Mouse (Mus musculus) embryonic facial prominence, embryonic 12.5 days (tissue): Measurements from ENCODE around the gene Rgl1. TPM values are rescaled to one million over a fixed set of nuclear protein-coding genes. Genes with fewer than 3 reads are reported as not detected.

Experiments used
- ATAC-seq: fragments of 200-750 bp; cut with Nextera tagmentation; 2 replicates; pipeline ENCODE4 v1.8.0; 2017; ENCODE audit not compliant: insufficient number of reproducible peaks, insufficient read depth, low FRiP score, low TSS enrichment
- H3K27ac ChIP-seq: fragments of 300-500 bp; sonication (generic); 2 replicates; pipeline ENCODE4 v1.5.1; 2016; ENCODE audit warnings: mild to moderate bottlenecking
- H3K27me3 ChIP-seq: fragments of 300-500 bp; sonication (generic); 2 replicates; pipeline ENCODE4 v1.6.1; 2016; ENCODE audit warnings: mild to moderate bottlenecking, moderate library complexity
- H3K36me3 ChIP-seq: fragments of 300-500 bp; sonication (generic); 2 replicates; pipeline ENCODE4 v1.6.1; 2016; ENCODE audit warnings: mild to moderate bottlenecking
- H3K4me1 ChIP-seq: fragments of 300-500 bp; sonication (generic); 2 replicates; pipeline ENCODE4 v1.6.1; 2016
- H3K4me2 ChIP-seq: fragments of 300-500 bp; sonication (generic); replicated peaks from 2 replicates; pipeline ENCODE4 v1.6.1; 2016; ENCODE audit warnings: mild to moderate bottlenecking, moderate library complexity
- H3K4me3 ChIP-seq: fragments of 300-500 bp; sonication (generic); 2 replicates; pipeline ENCODE4 v1.5.1; 2016; ENCODE audit warnings: mild to moderate bottlenecking
- H3K9ac ChIP-seq: fragments of 300-500 bp; sonication (generic); 2 replicates; pipeline ENCODE4 v1.6.1; 2016; ENCODE audit warnings: mild to moderate bottlenecking, moderate library complexity
- H3K9me3 ChIP-seq: fragments of 300-500 bp; sonication (generic); 2 replicates; pipeline ENCODE4 v1.6.1; 2016; ENCODE audit warnings: mild to moderate bottlenecking, moderate library complexity
- WGBS: fragments of 180-500 bp; shearing (Covaris S2); methylation state at CpG from one replicate; pipeline ENCODE4 v1.1.7; 2016; 5-methylcytosine and 5-hydroxymethylcytosine counted together
- polyA plus RNA-seq: library from polyadenylated mRNA; unstranded; fragments of >200 nt; fragmentation: Nextera tagmentation; extraction: Ambion mirVana; gene quantifications from 2 replicates; pipeline ENCODE4 v1.2.1, GENCODE M21; 2016

Gene Rgl1
- polyA plus RNA-seq, 1 experiment from 2014 or later: 27.6 TPM

GRCm38 (mm10) chr1:152591746-152592498 is 174.2 kb downstream of the Rgl1 start:
- Histone ChIP-seq H3K36me3 (no peaks in the 10 kb centered on the region), H3K4me1 (peaks cover 45% of the 10 kb centered on the region), H3K9ac (no peak overlapping the region), H3K9me3 (no peaks in the 10 kb centered on the region), H3K27ac (no peak overlapping the region), H3K4me2 (no peak overlapping the region), H3K27me3 (no peaks in the 10 kb centered on the region), H3K4me3 (no peak overlapping the region)
- WGBS: 84% methylated on average over 14 of the region's 15 CpGs
- no peak for ATAC-seq

- 48% methylated on average over 5 of the region's 5 CpGs for WGBS
- Histone ChIP-seq H3K27ac (0 out of 2 replicates have a peak overlapping the region, but pooled peaks have one; percentile 0), H3K4me1 (peaks cover 45% of the 10 kb centered on the region)
Measured at GRCm38 (mm10) chr1:152590321-152590720, 175.8 kb downstream of the Rgl1 start.

GRCm38 (mm10) chr1:152589331-152589935 is 176.7 kb downstream of the Rgl1 start:
- no peak for ATAC-seq
- H3K4me3 ChIP-seq: no peak overlapping the region

More at GRCm38 (mm10) chr1:152590321-152590720, 175.8 kb downstream of the Rgl1 start:
- Histone ChIP-seq H3K4me3 (no peak overlapping the region), H3K36me3 (no peaks in the 10 kb centered on the region), H3K9me3 (no peaks in the 10 kb centered on the region), H3K4me2 (no peak overlapping the region), H3K9ac (no peak overlapping the region), H3K27me3 (no peaks in the 10 kb centered on the region)
- no peak for ATAC-seq

GRCm38 (mm10) chr1:152587431-152587830 is 178.7 kb downstream of the Rgl1 start:
- Histone ChIP-seq H3K27ac (peak overlapping the region; percentile 18; the same call in 1 of the 2 replicates), H3K27me3 (no peaks in the 10 kb centered on the region; the same call in 1 of the 2 replicates), H3K9me3 (no peaks in the 10 kb centered on the region), H3K36me3 (no peaks in the 10 kb centered on the region), H3K4me1 (peaks cover 46% of the 10 kb centered on the region), H3K9ac (no peak overlapping the region), H3K4me2 (no peak overlapping the region), H3K4me3 (no peak overlapping the region)
- no peak for ATAC-seq
- 44% methylated on average over 3 of the region's 3 CpGs for WGBS

More at GRCm38 (mm10) chr1:152589331-152589935, 176.7 kb downstream of the Rgl1 start:
- H3K27ac ChIP-seq: 0 out of 2 replicates have a peak overlapping the region, but pooled peaks have one; percentile 30
- H3K27me3 ChIP-seq: no peaks in the 10 kb centered on the region; the same call in 1 of the 2 replicates
- peaks cover 42% of the 10 kb centered on the region for H3K4me1 ChIP-seq
- no peaks in the 10 kb centered on the region for H3K36me3 ChIP-seq
- 16% methylated on average over 9 of the region's 9 CpGs for WGBS
- no peak overlapping the region for H3K9ac ChIP-seq
- H3K9me3 ChIP-seq: no peaks in the 10 kb centered on the region
- H3K4me2 ChIP-seq: 0 out of 2 replicates have a peak overlapping the region, but pooled peaks have one; percentile 2

GRCm38 (mm10) chr1:152585385-152585984 is 180.7 kb downstream of the Rgl1 start:
- Histone ChIP-seq H3K4me3 (no peak overlapping the region), H3K36me3 (no peaks in the 10 kb centered on the region), H3K27ac (no peak overlapping the region), H3K9ac (no peak overlapping the region), H3K4me2 (no peak overlapping the region), H3K9me3 (no peaks in the 10 kb centered on the region), H3K27me3 (no peaks in the 10 kb centered on the region; the same call in 1 of the 2 replicates), H3K4me1 (peaks cover 54% of the 10 kb centered on the region)
- 73% methylated on average over 7 of the region's 7 CpGs for WGBS
- ATAC-seq: no peak

GRCm38 (mm10) chr1:152584933-152585332 is 181.2 kb downstream of the Rgl1 start:
- no peak overlapping the region for H3K27ac ChIP-seq
- no peak for ATAC-seq
- H3K4me1 ChIP-seq: peaks cover 53% of the 10 kb centered on the region
- 78% methylated on average over 8 of the region's 8 CpGs for WGBS
- H3K9me3 ChIP-seq: no peaks in the 10 kb centered on the region
- no peak overlapping the region for H3K4me2 ChIP-seq
- no peak overlapping the region for H3K9ac ChIP-seq
- no peaks in the 10 kb centered on the region for H3K36me3 ChIP-seq
- H3K27me3 ChIP-seq: no peaks in the 10 kb centered on the region; the same call in 1 of the 2 replicates
- no peak overlapping the region for H3K4me3 ChIP-seq

- Histone ChIP-seq H3K4me2 (no peak overlapping the region), H3K36me3 (no peaks in the 10 kb centered on the region), H3K27ac (0 out of 2 replicates have a peak overlapping the region, but pooled peaks have one; percentile 30), H3K27me3 (no peaks in the 10 kb centered on the region; the same call in 1 of the 2 replicates), H3K4me3 (no peak overlapping the region), H3K9ac (no peak overlapping the region), H3K9me3 (no peaks in the 10 kb centered on the region), H3K4me1 (peaks cover 41% of the 10 kb centered on the region)
- no peak for ATAC-seq
- 55% methylated on average over 13 of the region's 13 CpGs for WGBS
Measured at GRCm38 (mm10) chr1:152581127-152581905, 184.8 kb downstream of the Rgl1 start.

- H3K4me1 ChIP-seq: peaks cover 61% of the 10 kb centered on the region
- H3K9me3 ChIP-seq: no peaks in the 10 kb centered on the region
- WGBS: 50% methylated on average over 5 of the region's 5 CpGs
- no peak overlapping the region for H3K4me2 ChIP-seq
- H3K36me3 ChIP-seq: no peaks in the 10 kb centered on the region
- no peaks in the 10 kb centered on the region for H3K27me3 ChIP-seq
- no peak for ATAC-seq
- H3K9ac ChIP-seq: no peak overlapping the region
- no peak overlapping the region for H3K27ac ChIP-seq
- no peak overlapping the region for H3K4me3 ChIP-seq
Measured at GRCm38 (mm10) chr1:152578944-152579343, 187.2 kb downstream of the Rgl1 start.

- Histone ChIP-seq H3K36me3 (no peaks in the 10 kb centered on the region), H3K4me1 (peaks cover 69% of the 10 kb centered on the region), H3K9me3 (no peaks in the 10 kb centered on the region), H3K4me2 (no peak overlapping the region), H3K9ac (no peak overlapping the region), H3K27me3 (no peaks in the 10 kb centered on the region), H3K27ac (no peak overlapping the region), H3K4me3 (no peak overlapping the region)
- ATAC-seq: no peak
- WGBS: 39% methylated on average over 19 of the region's 19 CpGs
Measured at GRCm38 (mm10) chr1:152578108-152578721, 187.9 kb downstream of the Rgl1 start.

GRCm38 (mm10) chr1:152576614-152577144 is 189.5 kb downstream of the Rgl1 start:
- no peaks in the 10 kb centered on the region for H3K9me3 ChIP-seq
- H3K9ac ChIP-seq: no peak overlapping the region
- no peaks in the 10 kb centered on the region for H3K36me3 ChIP-seq
- peaks cover 62% of the 10 kb centered on the region for H3K4me1 ChIP-seq
- no peaks in the 10 kb centered on the region for H3K27me3 ChIP-seq
- no peak overlapping the region for H3K4me3 ChIP-seq
- H3K4me2 ChIP-seq: no peak overlapping the region
- no peak overlapping the region for H3K27ac ChIP-seq
- no peak for ATAC-seq
- 24% methylated on average over 7 of the region's 7 CpGs for WGBS
